Mouse (Mus musculus) midbrain, embryonic 10.5 days (tissue): Measurements from ENCODE around the gene Hmgb1. TPM values are rescaled to one million over a fixed set of nuclear protein-coding genes. Genes with fewer than 3 reads are reported as not detected.

Experiments used
- DNase-seq: peaks from one replicate; pipeline ENCODE4 v3.0.0-alpha.2; 2017; ENCODE audit warnings: low spot score
- H3K27ac ChIP-seq: fragments of 300-500 bp; sonication (generic); replicated peaks from 2 replicates; pipeline ENCODE4 v1.5.1; 2016; ENCODE audit warnings: mild to moderate bottlenecking
- H3K27me3 ChIP-seq: fragments of 300-500 bp; sonication (generic); 2 replicates; pipeline ENCODE4 v1.6.1; 2016; ENCODE audit warnings: low read depth, mild to moderate bottlenecking; ENCODE audit not compliant: poor library complexity, severe bottlenecking
- H3K36me3 ChIP-seq: fragments of 300-500 bp; sonication (generic); 2 replicates; pipeline ENCODE4 v1.6.1; 2016; ENCODE audit warnings: mild to moderate bottlenecking, moderate library complexity
- H3K4me1 ChIP-seq: fragments of 300-500 bp; sonication (generic); 2 replicates; pipeline ENCODE4 v1.6.1; 2016
- H3K4me3 ChIP-seq: fragments of 300-500 bp; sonication (generic); 2 replicates; pipeline ENCODE4 v1.5.1; 2016; ENCODE audit warnings: mild to moderate bottlenecking, moderate library complexity
- H3K9me3 ChIP-seq: fragments of 300-500 bp; sonication (generic); replicated peaks from 2 replicates; pipeline ENCODE4 v1.6.1; 2016; ENCODE audit warnings: mild to moderate bottlenecking
- WGBS: fragments of 180-500 bp; shearing (Covaris S2); methylation state at CpG from one replicate; pipeline ENCODE4 v1.1.7; 2016; 5-methylcytosine and 5-hydroxymethylcytosine counted together
- polyA plus RNA-seq: library from polyadenylated mRNA; unstranded; fragments of >200 nt; fragmentation: Nextera tagmentation; extraction: Ambion mirVana; gene quantifications from 2 replicates; pipeline ENCODE4 v1.2.1, GENCODE M21; 2016

The Hmgb1 gene
- polyA plus RNA-seq, 1 experiment from 2014 or later = 1,420 TPM

DNA sequence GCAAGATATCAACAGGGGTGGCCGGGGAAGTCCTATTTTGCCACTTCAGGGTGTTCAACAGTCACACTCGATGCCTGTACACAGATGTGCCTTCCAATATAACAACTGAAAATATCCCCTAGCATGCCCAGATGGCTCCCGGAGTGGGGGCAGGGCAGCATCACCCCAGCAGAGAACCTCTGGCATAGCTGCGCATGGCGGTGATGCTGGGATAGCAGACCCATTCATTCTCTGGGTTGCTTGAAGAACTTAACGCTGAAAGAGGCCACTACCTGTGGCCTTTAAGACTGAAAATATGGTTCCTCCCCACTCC lies 181.5 kb downstream of the Hmgb1 start:
- Histone ChIP-seq H3K4me3 (no peak overlapping the region), H3K27ac (no peak overlapping the region), H3K27me3 (peaks cover 10% of the 10 kb centered on the region; the same call in 1 of the 2 replicates), H3K36me3 (no peaks in the 10 kb centered on the region), H3K9me3 (no peaks in the 10 kb centered on the region), H3K4me1 (peaks cover 19% of the 10 kb centered on the region)
- WGBS = 75% methylated on average over 6 of the region's 6 CpGs
- no peak for DNase-seq

DNA sequence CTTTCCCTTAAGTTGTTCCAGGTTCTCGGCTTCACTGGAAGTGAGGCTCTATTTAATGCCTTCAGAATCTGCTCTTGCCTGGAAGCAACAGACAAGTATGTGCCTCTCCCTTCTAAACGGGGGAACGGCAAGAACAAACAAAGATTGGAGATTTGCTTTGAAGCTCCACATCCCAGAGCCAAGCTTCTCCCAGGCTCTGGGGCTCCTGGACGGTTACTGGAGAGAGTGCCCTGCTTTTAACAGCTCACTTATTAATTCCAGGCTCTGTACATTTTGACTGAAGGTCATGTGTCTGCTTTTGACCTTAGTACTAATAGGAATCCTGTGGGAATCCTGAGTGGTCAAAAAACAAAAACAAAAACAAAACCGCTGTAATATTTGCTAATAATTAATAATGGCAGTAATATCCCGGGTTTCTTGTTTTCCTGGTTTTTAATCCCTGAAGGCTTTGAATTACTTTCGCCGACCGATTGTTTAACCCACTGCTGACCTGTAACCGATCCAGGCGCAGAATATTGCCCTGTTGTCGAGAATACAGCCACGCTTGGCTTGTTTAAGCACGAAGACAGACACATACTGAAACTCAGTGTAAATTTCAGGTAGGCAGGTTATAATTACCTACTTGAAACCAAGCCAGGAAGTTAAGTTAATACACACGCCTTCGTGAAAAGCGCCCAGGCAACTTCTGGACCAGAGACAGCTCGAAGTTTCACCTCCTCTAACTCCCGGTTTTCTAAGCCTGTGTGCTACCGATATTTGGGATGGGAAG lies 182.1 kb downstream of the Hmgb1 start:
- H3K27ac ChIP-seq = no peak overlapping the region
- H3K36me3 ChIP-seq = no peaks in the 10 kb centered on the region
- no peak overlapping the region for H3K4me3 ChIP-seq
- no peaks in the 10 kb centered on the region for H3K9me3 ChIP-seq
- 77% methylated on average over 20 of the region's 20 CpGs for WGBS
- peaks cover 18% of the 10 kb centered on the region for H3K4me1 ChIP-seq
- DNase-seq = no peak
- peaks cover 10% of the 10 kb centered on the region; the same call in 1 of the 2 replicates for H3K27me3 ChIP-seq

DNA sequence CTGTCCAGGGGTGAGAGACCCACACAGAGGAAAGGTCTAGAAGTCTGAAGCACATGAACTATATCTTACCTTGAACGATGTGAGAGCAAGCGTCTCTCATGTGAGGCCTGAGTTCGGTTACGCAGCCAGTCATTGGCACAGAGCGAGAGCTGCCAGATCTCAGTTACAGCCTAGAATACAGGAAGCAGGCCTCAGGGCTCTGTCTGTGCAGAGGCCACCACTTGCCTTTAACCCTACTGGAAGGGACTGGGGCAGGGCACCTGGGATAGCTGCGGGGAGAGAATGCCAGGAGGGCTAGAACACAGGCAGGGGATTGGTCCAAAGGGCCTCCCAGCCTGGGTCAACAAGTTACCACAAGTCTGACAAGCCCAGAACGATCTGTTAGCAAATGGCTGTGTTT lies 184.5 kb downstream of the Hmgb1 start:
- H3K9me3 ChIP-seq = no peaks in the 10 kb centered on the region
- H3K27me3 ChIP-seq = no peaks in the 10 kb centered on the region
- no peaks in the 10 kb centered on the region for H3K36me3 ChIP-seq
- WGBS = 92% methylated on average over 7 of the region's 7 CpGs
- H3K4me3 ChIP-seq = no peak overlapping the region
- DNase-seq = no peak
- no peak overlapping the region for H3K27ac ChIP-seq
- peaks cover 24% of the 10 kb centered on the region for H3K4me1 ChIP-seq

DNA sequence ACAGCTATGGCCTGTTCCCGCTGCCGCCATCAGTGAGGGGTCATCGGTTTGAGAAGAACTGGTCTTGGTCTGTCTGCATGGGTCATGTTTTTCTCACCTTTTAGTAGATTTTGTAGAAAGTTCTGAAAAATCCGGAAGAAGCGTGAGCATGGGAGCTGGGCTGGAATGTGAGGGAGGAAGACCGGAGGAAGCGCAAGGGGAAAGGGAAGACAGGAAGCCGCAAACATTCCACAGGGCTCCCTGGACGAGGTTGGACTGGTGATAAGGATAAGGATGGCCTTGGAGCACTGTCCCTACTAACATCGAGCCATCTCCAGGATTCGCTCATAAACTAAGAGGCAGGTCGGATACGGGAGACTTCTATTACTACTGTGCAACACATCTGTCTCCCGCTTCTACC lies 185.8 kb downstream of the Hmgb1 start:
- Histone ChIP-seq H3K27ac (no peak overlapping the region), H3K4me3 (no peak overlapping the region), H3K27me3 (no peaks in the 10 kb centered on the region), H3K36me3 (no peaks in the 10 kb centered on the region; the same call in 1 of the 2 replicates), H3K9me3 (no peaks in the 10 kb centered on the region), H3K4me1 (peaks cover 34% of the 10 kb centered on the region)
- DNase-seq = no peak
- WGBS = 84% methylated on average over 14 of the region's 14 CpGs

DNA sequence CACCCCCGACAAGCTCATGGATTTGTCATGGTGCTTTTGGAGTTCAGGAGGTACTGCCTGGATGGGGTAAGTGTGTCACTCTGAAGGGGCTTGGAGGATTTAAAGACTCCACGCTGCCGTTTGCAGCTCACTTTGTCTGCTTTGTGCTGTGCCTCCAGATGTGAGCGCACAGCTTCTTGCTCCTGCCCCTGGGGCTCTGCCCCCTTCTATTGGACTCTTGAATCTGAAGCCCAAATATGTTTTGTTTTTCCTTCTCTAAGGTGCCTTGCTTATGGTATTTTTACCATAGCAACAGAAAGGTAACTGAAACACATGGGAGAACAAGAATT lies 187.6 kb downstream of the Hmgb1 start:
- no peak for DNase-seq
- H3K4me1 ChIP-seq = peaks cover 30% of the 10 kb centered on the region
- no peak overlapping the region for H3K4me3 ChIP-seq
- H3K27ac ChIP-seq = no peak overlapping the region
- 67% methylated on average over 4 of the region's 4 CpGs for WGBS
- no peaks in the 10 kb centered on the region for H3K27me3 ChIP-seq
- peaks cover 6% of the 10 kb centered on the region for H3K36me3 ChIP-seq
- H3K9me3 ChIP-seq = peaks cover 7% of the 10 kb centered on the region; the same call in 1 of the 2 replicates

Other genes starting within 250 kb of the Hmgb1 start
- gene Gm42791, start 189.3 kb downstream of the Hmgb1 start, polyA plus RNA-seq = 2.0 TPM in 1 of 2 replicates, not detected in the other
- 71.6 and 73.8 TPM in 2 replicates for gene Uspl1, start 139 bp downstream of the Hmgb1 start, polyA plus RNA-seq
- gene Alox5ap, start 80.3 kb upstream of the Hmgb1 start, polyA plus RNA-seq = 4.8 and 6.2 TPM in 2 replicates
- 0.32 and 0.57 TPM in 2 replicates for gene Medag, start 227.3 kb upstream of the Hmgb1 start, polyA plus RNA-seq